Mouse (Mus musculus): ENCODE results near the gene Ppfia3. TPM values are rescaled to one million over a fixed set of nuclear protein-coding genes. Genes with fewer than 3 reads are reported as not detected.

Gene Ppfia3
- polyA plus RNA-seq, 1 experiment from 2014 or later = 9.5 TPM

- Histone ChIP-seq H3K27me3 (ENCODE audit: control insufficient read depth, insufficient read depth, low read length) (no peaks in the 10 kb centered on the region), H3K4me2 (replicated peaks; ENCODE audit: low read depth, low read length) (no peak overlapping the region), H3K27ac (ENCODE audit: low read depth, low read length) (no peak overlapping the region), H3K4me1 (replicated peaks; ENCODE audit: control insufficient read depth, insufficient read depth, low read length) (no peaks in the 10 kb centered on the region), H3K9ac (ENCODE audit: low read depth, low read length) (no peak overlapping the region), H3K36me3 (ENCODE audit: control insufficient read depth, insufficient read depth, low read length) (no peaks in the 10 kb centered on the region), H3K4me3 (ENCODE audit: low read depth, low read length) (no peak overlapping the region), H3K9me3 (ENCODE audit: control insufficient read depth, low read length) (no peaks in the 10 kb centered on the region)
- DNase-seq (ENCODE audit: low spot score) (no peak), ATAC-seq (ENCODE audit: low FRiP score) (no peak)
- whole genome bisulfite sequencing = 90% methylated on average over 4 of the region's 4 CpGs
Observed at GRCm38 (mm10) chr7:45322245-45322644, 44.6 kb downstream of the Ppfia3 start.

GRCm38 (mm10) chr7:45316536-45316935 is 50.3 kb downstream of the Ppfia3 start:
- H3K9me3 ChIP-seq (ENCODE audit: control insufficient read depth, low read length) = no peaks in the 10 kb centered on the region
- no peak for ATAC-seq (ENCODE audit: low FRiP score)
- H3K4me2 ChIP-seq (replicated peaks; ENCODE audit: low read depth, low read length) = no peak overlapping the region
- H3K27me3 ChIP-seq (ENCODE audit: control insufficient read depth, insufficient read depth, low read length) = no peaks in the 10 kb centered on the region
- no peaks in the 10 kb centered on the region for H3K36me3 ChIP-seq (ENCODE audit: control insufficient read depth, insufficient read depth, low read length)
- no peak overlapping the region for H3K4me3 ChIP-seq (ENCODE audit: low read depth, low read length)
- no peak overlapping the region for H3K9ac ChIP-seq (ENCODE audit: low read depth, low read length)
- H3K27ac ChIP-seq (ENCODE audit: low read depth, low read length) = no peak overlapping the region
- WGBS = 93% methylated on average over 14 of the region's 14 CpGs
- DNase-seq (ENCODE audit: low spot score) = no peak
- H3K4me1 ChIP-seq (replicated peaks; ENCODE audit: control insufficient read depth, insufficient read depth, low read length) = 0 out of 2 replicates have a peak, but pooled peaks cover 2% of the 10 kb centered on the region

GRCm38 (mm10) chr7:45315182-45315701 is 51.6 kb downstream of the Ppfia3 start:
- 0 out of 2 replicates have a peak, but pooled peaks cover 2% of the 10 kb centered on the region for H3K4me1 ChIP-seq (replicated peaks; ENCODE audit: control insufficient read depth, insufficient read depth, low read length)
- no peaks in the 10 kb centered on the region for H3K36me3 ChIP-seq (ENCODE audit: control insufficient read depth, insufficient read depth, low read length)
- no peak overlapping the region for H3K4me2 ChIP-seq (replicated peaks; ENCODE audit: low read depth, low read length)
- no peaks in the 10 kb centered on the region for H3K27me3 ChIP-seq (ENCODE audit: control insufficient read depth, insufficient read depth, low read length)
- no peak overlapping the region for H3K4me3 ChIP-seq (ENCODE audit: low read depth, low read length)
- 85% methylated on average over 10 of the region's 10 CpGs for WGBS
- no peaks in the 10 kb centered on the region for H3K9me3 ChIP-seq (ENCODE audit: control insufficient read depth, low read length)
- no peak overlapping the region for H3K27ac ChIP-seq (ENCODE audit: low read depth, low read length)
- no peak for ATAC-seq (ENCODE audit: low FRiP score)
- no peak overlapping the region for H3K9ac ChIP-seq (ENCODE audit: low read depth, low read length)
- DNase-seq (ENCODE audit: low spot score) = no peak

- Histone ChIP-seq H3K27ac (ENCODE audit: low read depth, low read length) (peak overlapping the region; percentile 11; the same call in 1 of the 2 replicates), H3K36me3 (ENCODE audit: control insufficient read depth, insufficient read depth, low read length) (no peaks in the 10 kb centered on the region), H3K9ac (ENCODE audit: low read depth, low read length) (no peak overlapping the region), H3K9me3 (ENCODE audit: control insufficient read depth, low read length) (no peaks in the 10 kb centered on the region), H3K4me2 (replicated peaks; ENCODE audit: low read depth, low read length) (no peak overlapping the region), H3K4me3 (ENCODE audit: low read depth, low read length) (no peak overlapping the region), H3K4me1 (replicated peaks; ENCODE audit: control insufficient read depth, insufficient read depth, low read length) (0 out of 2 replicates have a peak, but pooled peaks cover 2% of the 10 kb centered on the region), H3K27me3 (ENCODE audit: control insufficient read depth, insufficient read depth, low read length) (no peaks in the 10 kb centered on the region)
- ATAC-seq (ENCODE audit: low FRiP score) (no peak), DNase-seq (ENCODE audit: low spot score) (no peak)
- WGBS = 42% methylated on average over 9 of the region's 9 CpGs
Observed at GRCm38 (mm10) chr7:45313495-45313894, 53.3 kb downstream of the Ppfia3 start.

GRCm38 (mm10) chr7:45312686-45313453 is 53.9 kb downstream of the Ppfia3 start:
- no peak overlapping the region for H3K9ac ChIP-seq (ENCODE audit: low read depth, low read length)
- no peak for ATAC-seq (ENCODE audit: low FRiP score)

GRCm38 (mm10) chr7:45312023-45312422 is 54.8 kb downstream of the Ppfia3 start:
- Histone ChIP-seq H3K36me3 (ENCODE audit: control insufficient read depth, insufficient read depth, low read length) (no peaks in the 10 kb centered on the region), H3K27ac (ENCODE audit: low read depth, low read length) (no peak overlapping the region), H3K4me2 (replicated peaks; ENCODE audit: low read depth, low read length) (no peak overlapping the region), H3K9ac (ENCODE audit: low read depth, low read length) (no peak overlapping the region), H3K4me3 (ENCODE audit: low read depth, low read length) (no peak overlapping the region), H3K4me1 (replicated peaks; ENCODE audit: control insufficient read depth, insufficient read depth, low read length) (0 out of 2 replicates have a peak, but pooled peaks cover 2% of the 10 kb centered on the region), H3K9me3 (ENCODE audit: control insufficient read depth, low read length) (no peaks in the 10 kb centered on the region), H3K27me3 (ENCODE audit: control insufficient read depth, insufficient read depth, low read length) (no peaks in the 10 kb centered on the region)
- 65% methylated on average over 8 of the region's 8 CpGs for WGBS
- ATAC-seq (ENCODE audit: low FRiP score) (no peak), DNase-seq (ENCODE audit: low spot score) (no peak)

More at GRCm38 (mm10) chr7:45312686-45313453, 53.9 kb downstream of the Ppfia3 start:
- 27% methylated on average over 10 of the region's 10 CpGs for WGBS
- DNase-seq (ENCODE audit: low spot score) = no peak
- Histone ChIP-seq H3K4me2 (replicated peaks; ENCODE audit: low read depth, low read length) (no peak overlapping the region), H3K36me3 (ENCODE audit: control insufficient read depth, insufficient read depth, low read length) (no peaks in the 10 kb centered on the region), H3K9me3 (ENCODE audit: control insufficient read depth, low read length) (no peaks in the 10 kb centered on the region), H3K27ac (ENCODE audit: low read depth, low read length) (peak overlapping the region; percentile 11; the same call in 1 of the 2 replicates), H3K27me3 (ENCODE audit: control insufficient read depth, insufficient read depth, low read length) (no peaks in the 10 kb centered on the region), H3K4me3 (ENCODE audit: low read depth, low read length) (no peak overlapping the region), H3K4me1 (replicated peaks; ENCODE audit: control insufficient read depth, insufficient read depth, low read length) (0 out of 2 replicates have a peak, but pooled peaks cover 2% of the 10 kb centered on the region)

- Histone ChIP-seq H3K9ac (ENCODE audit: low read depth, low read length) (no peak overlapping the region), H3K27me3 (ENCODE audit: control insufficient read depth, insufficient read depth, low read length) (no peaks in the 10 kb centered on the region), H3K4me2 (replicated peaks; ENCODE audit: low read depth, low read length) (no peak overlapping the region), H3K36me3 (ENCODE audit: control insufficient read depth, insufficient read depth, low read length) (no peaks in the 10 kb centered on the region), H3K27ac (ENCODE audit: low read depth, low read length) (no peak overlapping the region), H3K9me3 (ENCODE audit: control insufficient read depth, low read length) (no peaks in the 10 kb centered on the region), H3K4me1 (replicated peaks; ENCODE audit: control insufficient read depth, insufficient read depth, low read length) (0 out of 2 replicates have a peak, but pooled peaks cover 2% of the 10 kb centered on the region), H3K4me3 (ENCODE audit: low read depth, low read length) (no peak overlapping the region)
- whole genome bisulfite sequencing = 11% methylated on average over 9 of the region's 9 CpGs
- ATAC-seq (ENCODE audit: low FRiP score) (peak; percentile 51; the same call in 1 of the 2 replicates), DNase-seq (ENCODE audit: low spot score) (peak; percentile 80)
Observed at GRCm38 (mm10) chr7:45309455-45309854, 57.4 kb downstream of the Ppfia3 start.

GRCm38 (mm10) chr7:45308551-45309240 is 58.1 kb downstream of the Ppfia3 start:
- H3K27ac ChIP-seq (ENCODE audit: low read depth, low read length) = no peak overlapping the region
- H3K4me3 ChIP-seq (ENCODE audit: low read depth, low read length) = no peak overlapping the region
- 74% methylated on average over 15 of the region's 15 CpGs for WGBS
- H3K36me3 ChIP-seq (ENCODE audit: control insufficient read depth, insufficient read depth, low read length) = no peaks in the 10 kb centered on the region
- no peak for ATAC-seq (ENCODE audit: low FRiP score)
- DNase-seq (ENCODE audit: low spot score) = no peak
- no peaks in the 10 kb centered on the region for H3K9me3 ChIP-seq (ENCODE audit: control insufficient read depth, low read length)
- H3K9ac ChIP-seq (ENCODE audit: low read depth, low read length) = no peak overlapping the region
- 0 out of 2 replicates have a peak, but pooled peaks cover 1% of the 10 kb centered on the region for H3K4me1 ChIP-seq (replicated peaks; ENCODE audit: control insufficient read depth, insufficient read depth, low read length)
- H3K27me3 ChIP-seq (ENCODE audit: control insufficient read depth, insufficient read depth, low read length) = no peaks in the 10 kb centered on the region
- no peak overlapping the region for H3K4me2 ChIP-seq (replicated peaks; ENCODE audit: low read depth, low read length)

Measured in hindbrain, embryonic 11.5 days (tissue).